Mouse (Mus musculus) mouse embryonic stem cell (cell line): Measurements from ENCODE around the gene Sipa1.

Experiments
- in situ Hi-C, 2 experiments: fragments of 300-500 bp; cut with MboI; formaldehyde crosslinking; loops; 1 replicate in 1 of 2; 3 replicates in 1 of 2; pipeline ENCODE4 v1.14.3; 2019 to 2020; ENCODE audit warnings: low sequenced_read_pairs in 2 of 2, low pct_unique_long_range_greater_than_20kb in 1 of 2, mixed read lengths in 1 of 2; ENCODE audit not compliant: unreplicated experiment in 1 of 2

Sipa1 gene

GRCm38 (mm10) chr19:5620007-5620406 lies 43.5 kb downstream of the Sipa1 start:
- in situ Hi-C loops: no loop called here

GRCm38 (mm10) chr19:5614953-5615352 lies 48.6 kb downstream of the Sipa1 start:
- in situ Hi-C loops: no loop called here

GRCm38 (mm10) chr19:5612762-5613411 lies 50.6 kb downstream of the Sipa1 start:
- in situ Hi-C loops: no loop called here

GRCm38 (mm10) chr19:5611973-5612372 lies 51.5 kb downstream of the Sipa1 start:
- in situ Hi-C loops: no loop called here

GRCm38 (mm10) chr19:5609547-5610404 lies 53.7 kb downstream of the Sipa1 start, which contains the start of gene Kat5:
TSS of gene Kat5 (minus strand) at chr19:5610237.
- in situ Hi-C loops: no loop called here

GRCm38 (mm10) chr19:5609171-5609546 lies 54.3 kb downstream of the Sipa1 start:
- in situ Hi-C loops: no loop called here

GRCm38 (mm10) chr19:5608707-5609106 lies 54.8 kb downstream of the Sipa1 start:
- in situ Hi-C loops: no loop called here

GRCm38 (mm10) chr19:5607705-5608410 lies 55.6 kb downstream of the Sipa1 start:
- in situ Hi-C loops: no loop called here

- in situ Hi-C loops: no loop called here
Observed at GRCm38 (mm10) chr19:5606196-5606595, 57.3 kb downstream of the Sipa1 start.

- in situ Hi-C loops: no loop called here
Observed at GRCm38 (mm10) chr19:5605126-5605525, 58.4 kb downstream of the Sipa1 start.

- in situ Hi-C loops: no loop called here
Observed at GRCm38 (mm10) chr19:5603664-5604063, 59.8 kb downstream of the Sipa1 start.

GRCm38 (mm10) chr19:5601752-5602541 lies 61.6 kb downstream of the Sipa1 start, which contains the start of gene Rnaseh2c:
TSS of gene Rnaseh2c (plus strand) at chr19:5601873.
- in situ Hi-C loops: no loop called here
